Mouse (Mus musculus) activated CD4-positive, CD25-positive, alpha-beta regulatory T cell, adult 9 weeks (primary cell): Measurements from ENCODE around the gene Klf7. TPM values are rescaled to one million over a fixed set of nuclear protein-coding genes. Genes with fewer than 3 reads are reported as not detected.

Experiments
- polyA plus RNA-seq: library from polyadenylated mRNA; unstranded; fragments of 100-300 nt; shearing (Covaris generic); gene quantifications from one replicate; pipeline ENCODE4 v1.2.1, GENCODE M21; 2017

Klf7 gene
- polyA plus RNA-seq = 23.1 TPM

DNA sequence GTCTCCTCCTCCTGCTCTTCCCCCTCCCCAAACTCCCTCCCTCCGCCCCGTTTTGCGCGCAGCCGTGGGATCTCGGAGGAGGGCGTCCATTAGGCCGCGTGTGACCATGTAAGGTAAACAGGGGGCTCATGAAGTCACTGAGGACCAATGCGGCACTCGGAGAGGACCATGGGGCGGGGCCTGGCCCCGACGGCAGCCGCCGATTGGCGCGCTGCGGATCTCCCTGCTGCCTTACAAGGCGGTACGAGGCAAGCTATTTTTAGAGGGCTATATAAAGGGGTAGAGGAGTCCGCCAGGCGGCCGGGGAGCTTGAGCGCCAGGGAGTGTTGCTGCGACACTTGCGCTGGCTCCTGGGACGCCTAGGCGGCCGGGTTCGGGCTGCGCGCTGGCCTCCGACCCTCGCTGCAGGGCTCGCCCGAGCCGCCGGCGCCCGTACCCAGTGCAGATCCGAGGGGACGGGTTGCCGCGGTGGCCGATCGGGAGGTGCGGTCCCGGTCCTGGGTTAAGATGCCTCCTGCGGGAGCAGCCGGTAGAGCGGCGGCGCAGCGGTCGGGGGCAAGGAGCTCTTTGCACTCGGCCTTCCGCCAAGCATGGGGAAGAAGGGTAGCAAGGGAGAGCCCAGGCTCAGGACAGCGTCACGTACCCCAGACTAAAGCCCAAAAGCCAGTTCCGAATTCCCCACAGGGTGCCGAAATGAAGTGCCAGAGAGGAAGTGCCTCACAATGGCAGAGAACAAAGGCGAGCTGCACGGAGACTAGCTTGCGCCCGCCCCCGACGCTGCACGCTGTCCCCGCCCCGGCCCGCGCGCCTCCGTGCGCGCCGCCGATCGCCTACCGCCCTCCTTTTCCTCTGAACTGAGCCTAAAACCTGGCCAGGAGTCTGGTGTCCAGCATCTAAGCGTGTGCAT lies at the start of gene Klf7:
Gene Klf7, minus strand, starts transcription at position 724 of the 907 bp plus-strand sequence.

